Mouse (Mus musculus): Measurements from ENCODE around the gene Casq2. TPM values are rescaled to one million over a fixed set of nuclear protein-coding genes. Genes with fewer than 3 reads are reported as not detected.
A peak's percentile ranks its signal among the peaks of the same experiment; 100 is the strongest.

The Casq2 gene
- polyA plus RNA-seq, 1 experiment from 2014 or later, result 105 TPM

GRCm38 (mm10) chr3:102103811-102104565 is 17.8 kb downstream of the Casq2 start:
- ATAC-seq (ENCODE audit: insufficient number of reproducible peaks, low FRiP score), result no peak
- H3K4me1 ChIP-seq (replicated peaks), result peaks cover 15% of the 10 kb centered on the region
- WGBS, result 71% methylated on average over 9 of the region's 9 CpGs
- H3K9ac ChIP-seq, result no peak overlapping the region
- no peaks in the 10 kb centered on the region for H3K36me3 ChIP-seq
- H3K27ac ChIP-seq (ENCODE audit: poor library complexity, severe bottlenecking), result no peak overlapping the region
- H3K27me3 ChIP-seq (replicated peaks), result no peaks in the 10 kb centered on the region
- no peaks in the 10 kb centered on the region for H3K9me3 ChIP-seq (replicated peaks)
- no peak overlapping the region for H3K4me2 ChIP-seq
- no peak overlapping the region for H3K4me3 ChIP-seq

- no peaks in the 10 kb centered on the region for H3K36me3 ChIP-seq
- no peak for ATAC-seq (ENCODE audit: insufficient number of reproducible peaks, low FRiP score)
- no peak overlapping the region for H3K9ac ChIP-seq
- H3K4me1 ChIP-seq (replicated peaks), result peaks cover 13% of the 10 kb centered on the region
- 86% methylated on average over 3 of the region's 3 CpGs for WGBS
- H3K4me2 ChIP-seq, result no peak overlapping the region
- H3K27me3 ChIP-seq (replicated peaks), result no peaks in the 10 kb centered on the region
- H3K27ac ChIP-seq (ENCODE audit: poor library complexity, severe bottlenecking), result no peak overlapping the region
- H3K9me3 ChIP-seq (replicated peaks), result no peaks in the 10 kb centered on the region
- no peak overlapping the region for H3K4me3 ChIP-seq
Observed at GRCm38 (mm10) chr3:102108201-102108600, 22.0 kb downstream of the Casq2 start.

GRCm38 (mm10) chr3:102111979-102112599 is 25.9 kb downstream of the Casq2 start:
- 0 out of 2 replicates have a peak overlapping the region, but pooled peaks have one; percentile 4 for H3K9ac ChIP-seq
- H3K27ac ChIP-seq (ENCODE audit: poor library complexity, severe bottlenecking), result peak overlapping the region; percentile 8; the same call in 1 of the 2 replicates
- H3K9me3 ChIP-seq (replicated peaks), result no peaks in the 10 kb centered on the region
- H3K4me1 ChIP-seq (replicated peaks), result peaks cover 13% of the 10 kb centered on the region
- WGBS, result 56% methylated on average over 7 of the region's 7 CpGs
- H3K36me3 ChIP-seq, result peaks cover 9% of the 10 kb centered on the region; the same call in 1 of the 2 replicates
- H3K4me2 ChIP-seq, result no peak overlapping the region
- ATAC-seq (ENCODE audit: insufficient number of reproducible peaks, low FRiP score), result no peak
- no peak overlapping the region for H3K4me3 ChIP-seq
- no peaks in the 10 kb centered on the region for H3K27me3 ChIP-seq (replicated peaks)

- Histone ChIP-seq H3K27ac (ENCODE audit: poor library complexity, severe bottlenecking) (no peak overlapping the region), H3K4me1 (replicated peaks) (no peaks in the 10 kb centered on the region), H3K36me3 (peaks cover 13% of the 10 kb centered on the region), H3K9ac (no peak overlapping the region), H3K9me3 (replicated peaks) (peaks cover 3% of the 10 kb centered on the region), H3K4me2 (no peak overlapping the region), H3K4me3 (no peak overlapping the region), H3K27me3 (replicated peaks) (no peaks in the 10 kb centered on the region)
- ATAC-seq (ENCODE audit: insufficient number of reproducible peaks, low FRiP score), result no peak
Observed at GRCm38 (mm10) chr3:102120947-102121346, 34.7 kb downstream of the Casq2 start.

- ATAC-seq (ENCODE audit: insufficient number of reproducible peaks, low FRiP score), result no peak
- Histone ChIP-seq H3K27ac (ENCODE audit: poor library complexity, severe bottlenecking) (no peak overlapping the region), H3K4me1 (replicated peaks) (no peaks in the 10 kb centered on the region), H3K4me3 (no peak overlapping the region), H3K9me3 (replicated peaks) (peaks cover 3% of the 10 kb centered on the region), H3K9ac (no peak overlapping the region), H3K36me3 (peaks cover 13% of the 10 kb centered on the region), H3K27me3 (replicated peaks) (no peaks in the 10 kb centered on the region), H3K4me2 (no peak overlapping the region)
- WGBS, result 73% methylated on average over 7 of the region's 7 CpGs
Observed at GRCm38 (mm10) chr3:102122046-102122445, 35.8 kb downstream of the Casq2 start.

GRCm38 (mm10) chr3:102123654-102124053 is 37.4 kb downstream of the Casq2 start:
- Histone ChIP-seq H3K9me3 (replicated peaks) (peaks cover 3% of the 10 kb centered on the region), H3K27ac (ENCODE audit: poor library complexity, severe bottlenecking) (no peak overlapping the region), H3K4me2 (no peak overlapping the region), H3K4me3 (no peak overlapping the region), H3K9ac (no peak overlapping the region), H3K4me1 (replicated peaks) (no peaks in the 10 kb centered on the region), H3K36me3 (peaks cover 16% of the 10 kb centered on the region), H3K27me3 (replicated peaks) (no peaks in the 10 kb centered on the region)
- 54% methylated on average over 6 of the region's 6 CpGs for WGBS
- no peak for ATAC-seq (ENCODE audit: insufficient number of reproducible peaks, low FRiP score)

GRCm38 (mm10) chr3:102125546-102125945 is 39.3 kb downstream of the Casq2 start:
- peaks cover 8% of the 10 kb centered on the region for H3K36me3 ChIP-seq
- no peak overlapping the region for H3K27ac ChIP-seq (ENCODE audit: poor library complexity, severe bottlenecking)
- WGBS, result 64% methylated on average over 1 of the region's 1 CpGs
- H3K27me3 ChIP-seq (replicated peaks), result no peaks in the 10 kb centered on the region; the same call in 1 of the 2 replicates
- H3K9me3 ChIP-seq (replicated peaks), result peaks cover 3% of the 10 kb centered on the region
- no peak overlapping the region for H3K4me2 ChIP-seq
- H3K4me3 ChIP-seq, result no peak overlapping the region
- ATAC-seq (ENCODE audit: insufficient number of reproducible peaks, low FRiP score), result no peak
- H3K4me1 ChIP-seq (replicated peaks), result 0 out of 2 replicates have a peak, but pooled peaks cover 3% of the 10 kb centered on the region
- H3K9ac ChIP-seq, result no peak overlapping the region

GRCm38 (mm10) chr3:102127114-102127513 is 40.9 kb downstream of the Casq2 start:
- H3K27ac ChIP-seq (ENCODE audit: poor library complexity, severe bottlenecking), result no peak overlapping the region
- no peaks in the 10 kb centered on the region; the same call in 1 of the 2 replicates for H3K27me3 ChIP-seq (replicated peaks)
- H3K9me3 ChIP-seq (replicated peaks), result no peaks in the 10 kb centered on the region
- H3K9ac ChIP-seq, result no peak overlapping the region
- WGBS, result 79% methylated on average over 2 of the region's 2 CpGs
- H3K4me1 ChIP-seq (replicated peaks), result 0 out of 2 replicates have a peak, but pooled peaks cover 6% of the 10 kb centered on the region
- no peak for ATAC-seq (ENCODE audit: insufficient number of reproducible peaks, low FRiP score)
- peaks cover 3% of the 10 kb centered on the region; the same call in 1 of the 2 replicates for H3K36me3 ChIP-seq
- H3K4me2 ChIP-seq, result no peak overlapping the region
- H3K4me3 ChIP-seq, result no peak overlapping the region

- Histone ChIP-seq H3K27me3 (replicated peaks) (no peaks in the 10 kb centered on the region; the same call in 1 of the 2 replicates), H3K4me1 (replicated peaks) (0 out of 2 replicates have a peak, but pooled peaks cover 6% of the 10 kb centered on the region), H3K9me3 (replicated peaks) (no peaks in the 10 kb centered on the region), H3K36me3 (peaks cover 3% of the 10 kb centered on the region; the same call in 1 of the 2 replicates), H3K9ac (no peak overlapping the region), H3K27ac (ENCODE audit: poor library complexity, severe bottlenecking) (no peak overlapping the region), H3K4me2 (no peak overlapping the region), H3K4me3 (no peak overlapping the region)
- WGBS, result 74% methylated on average over 2 of the region's 2 CpGs
- ATAC-seq (ENCODE audit: insufficient number of reproducible peaks, low FRiP score), result no peak
Observed at GRCm38 (mm10) chr3:102128242-102128641, 42.0 kb downstream of the Casq2 start.

- H3K36me3 ChIP-seq, result peaks cover 3% of the 10 kb centered on the region; the same call in 1 of the 2 replicates
- no peak for ATAC-seq (ENCODE audit: insufficient number of reproducible peaks, low FRiP score)
- 68% methylated on average over 6 of the region's 6 CpGs for WGBS
- H3K9me3 ChIP-seq (replicated peaks), result no peaks in the 10 kb centered on the region
- H3K4me1 ChIP-seq (replicated peaks), result peaks cover 8% of the 10 kb centered on the region
- no peaks in the 10 kb centered on the region; the same call in 1 of the 2 replicates for H3K27me3 ChIP-seq (replicated peaks)
- no peak overlapping the region for H3K9ac ChIP-seq
- H3K4me2 ChIP-seq, result no peak overlapping the region
- H3K27ac ChIP-seq (ENCODE audit: poor library complexity, severe bottlenecking), result no peak overlapping the region
- no peak overlapping the region for H3K4me3 ChIP-seq
Observed at GRCm38 (mm10) chr3:102130478-102130877, 44.3 kb downstream of the Casq2 start.

- Histone ChIP-seq H3K4me2 (no peak overlapping the region), H3K36me3 (peaks cover 3% of the 10 kb centered on the region; the same call in 1 of the 2 replicates), H3K4me1 (replicated peaks) (peaks cover 20% of the 10 kb centered on the region), H3K27ac (ENCODE audit: poor library complexity, severe bottlenecking) (no peak overlapping the region), H3K9ac (no peak overlapping the region), H3K27me3 (replicated peaks) (no peaks in the 10 kb centered on the region; the same call in 1 of the 2 replicates), H3K9me3 (replicated peaks) (no peaks in the 10 kb centered on the region), H3K4me3 (no peak overlapping the region)
- no peak for ATAC-seq (ENCODE audit: insufficient number of reproducible peaks, low FRiP score)
- WGBS, result 95% methylated on average over 9 of the region's 9 CpGs
Observed at GRCm38 (mm10) chr3:102131627-102132324, 45.6 kb downstream of the Casq2 start.
